Mouse (Mus musculus): ENCODE results near the gene Fam124b.
A peak's percentile ranks its signal among the peaks of the same experiment; 100 is the strongest.

DNA sequence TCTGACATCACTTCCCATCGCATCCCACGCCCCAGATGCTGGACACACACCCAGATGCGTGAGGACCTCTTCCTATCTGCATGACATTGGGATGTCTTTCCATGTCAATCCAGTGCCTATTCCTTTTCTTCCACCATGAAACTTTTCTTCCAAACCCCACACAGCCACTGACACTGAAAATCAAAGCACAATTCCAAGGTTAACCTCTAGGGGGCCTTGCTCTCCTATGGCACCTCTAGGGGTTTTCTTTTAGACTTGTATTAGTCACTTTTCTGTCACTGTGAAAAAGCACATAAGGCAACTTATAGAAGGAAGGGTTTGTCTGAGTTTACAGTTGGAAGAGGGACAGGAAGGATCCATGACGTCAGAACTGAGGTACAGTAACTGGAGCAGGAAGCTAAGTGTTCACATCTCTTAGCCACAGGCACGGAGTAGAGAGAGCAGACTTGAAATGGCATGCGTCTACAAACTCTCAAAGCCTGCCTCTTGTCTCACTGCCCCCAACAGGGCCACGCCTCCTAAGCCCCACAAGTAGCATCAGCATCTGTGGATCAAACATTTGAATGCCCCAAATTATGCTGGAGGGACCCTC, 65.1 kb downstream of the Fam124b start:
- TF ChIP-seq EP300 (IDR thresholded peaks at IDR 0.05) = no peak
- peak; percentile 20; the same call in 1 of the 2 replicates for TF ChIP-seq CTCF (IDR thresholded peaks at IDR 0.05)

All from lung, postnatal 0 days (tissue).